Comparison of ENCODE assay signal across 32 mouse cellular contexts in the genomic region with DNA sequence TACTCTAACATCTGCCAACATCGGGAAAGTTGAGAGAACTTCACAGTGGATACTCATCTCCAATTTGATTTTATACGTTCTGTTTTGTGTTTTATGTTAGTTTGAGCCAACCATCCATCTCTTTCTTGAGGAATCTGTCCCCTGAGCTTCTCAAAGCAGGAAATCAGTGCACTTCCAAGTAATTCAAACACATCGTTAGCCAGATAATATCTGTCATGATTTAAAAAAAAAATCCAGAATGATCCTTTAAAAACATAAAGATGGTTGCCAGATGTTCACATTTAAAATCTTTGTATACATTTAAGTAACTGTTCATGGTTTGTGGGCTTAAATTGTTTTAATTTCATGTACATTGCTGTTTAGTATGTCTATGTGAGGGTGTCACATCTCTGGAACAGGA. TPM values are rescaled to one million over a fixed set of nuclear protein-coding genes. Genes with fewer than 3 reads are reported as not detected.
"Had no signal": no experiment of that assay in that cellular context is flagged by ENCODE, and none has a peak within 500 bp of the region (broad histone marks: within the 10 kb centered on the region; RNA-seq: fewer than 3 reads in every experiment).

No protein-coding gene starts in this region.

- H3K27ac ChIP-seq: embryonic facial prominence, embryonic 12.5 days; embryonic facial prominence, embryonic 13.5 days; forebrain, embryonic 10.5 days; forebrain, embryonic 12.5 days; forebrain, embryonic 13.5 days; forebrain, embryonic 15.5 days; gastrocnemius, adult 2 months; heart, adult 2 months had no signal

- H3K9ac ChIP-seq: embryonic facial prominence, embryonic 12.5 days; embryonic facial prominence, embryonic 13.5 days; embryonic facial prominence, embryonic 15.5 days; forebrain, embryonic 12.5 days; forebrain, embryonic 13.5 days; forebrain, embryonic 15.5 days; forebrain, postnatal 0 days had no signal

- H3K27me3 ChIP-seq: embryonic facial prominence, embryonic 12.5 days; embryonic facial prominence, embryonic 13.5 days; embryonic facial prominence, embryonic 15.5 days; forebrain, embryonic 12.5 days; forebrain, embryonic 13.5 days; forebrain, embryonic 15.5 days had no signal

- DNase-seq: cerebellum, adult 18-20 months; cerebellum, adult 2 months; cerebellum, adult 8-10 months; cerebellum, adult 9-10 months; cerebellum, adult 9-11 months; cerebellum, postnatal 10 days; cerebellum, postnatal 14 days; cerebellum, postnatal 25 days; cerebellum, postnatal 36 days; embryo, embryonic 11 days; forebrain, postnatal 0 days; gastrocnemius, adult 2 months; gastrocnemius, postnatal 10 days; gastrocnemius, postnatal 14 days; gastrocnemius, postnatal 25 days; gastrocnemius, postnatal 36 days; heart, adult 18-20 months; heart, adult 2 months had no signal

- H3K9me3 ChIP-seq: embryonic facial prominence, embryonic 12.5 days; embryonic facial prominence, embryonic 13.5 days; embryonic facial prominence, embryonic 15.5 days; forebrain, embryonic 10.5 days; forebrain, embryonic 12.5 days; forebrain, embryonic 13.5 days; forebrain, embryonic 15.5 days had no signal

- H3K4me2 ChIP-seq: embryonic facial prominence, embryonic 12.5 days; embryonic facial prominence, embryonic 13.5 days; embryonic facial prominence, embryonic 15.5 days; forebrain, embryonic 12.5 days; forebrain, embryonic 13.5 days; forebrain, embryonic 15.5 days had no signal

- H3K4me3 ChIP-seq: embryonic facial prominence, embryonic 12.5 days; embryonic facial prominence, embryonic 13.5 days; embryonic facial prominence, embryonic 15.5 days; erythroblast, embryonic 14.5 days; forebrain, embryonic 10.5 days; forebrain, embryonic 12.5 days; forebrain, embryonic 13.5 days; forebrain, embryonic 15.5 days; gastrocnemius, adult 2 months; heart, adult 2 months had no signal

- H3K36me3 ChIP-seq: embryonic facial prominence, embryonic 12.5 days; embryonic facial prominence, embryonic 13.5 days; embryonic facial prominence, embryonic 15.5 days; forebrain, embryonic 10.5 days; forebrain, embryonic 12.5 days; forebrain, embryonic 15.5 days had no signal

- ATAC-seq: forebrain, embryonic 16.5 days had no signal

RNA-seq across cellular contexts. Expression of gene Izumo1r, which starts 2.2 kb away (rescaled TPM):
- polyA plus RNA-seq: cerebellum, adult 2 months; cortical plate, adult 2 months; erythroblast, embryonic 14.5 days; forebrain, embryonic 10.5 days; forebrain, embryonic 11.5 days; forebrain, embryonic 12.5 days; forebrain, embryonic 13.5 days; forebrain, embryonic 14.5 days; forebrain, embryonic 15.5 days; forebrain, embryonic 16.5 days; forebrain, postnatal 0 days; frontal cortex, adult 2 months had no signal

RNA-seq across cellular contexts. Expression of gene Gpr83, which starts 45.9 kb away (rescaled TPM):
- polyA plus RNA-seq: erythroblast, embryonic 14.5 days; gonadal fat pad, adult 2 months had no signal
